Mouse (Mus musculus): ENCODE measurements around the gene Ino80.
"Not testable (repeated sequence)": the region's sequence is repeated elsewhere in the genome, so short reads cannot be mapped to it uniquely, and the experiment has no call there.

Ino80 gene

DNA sequence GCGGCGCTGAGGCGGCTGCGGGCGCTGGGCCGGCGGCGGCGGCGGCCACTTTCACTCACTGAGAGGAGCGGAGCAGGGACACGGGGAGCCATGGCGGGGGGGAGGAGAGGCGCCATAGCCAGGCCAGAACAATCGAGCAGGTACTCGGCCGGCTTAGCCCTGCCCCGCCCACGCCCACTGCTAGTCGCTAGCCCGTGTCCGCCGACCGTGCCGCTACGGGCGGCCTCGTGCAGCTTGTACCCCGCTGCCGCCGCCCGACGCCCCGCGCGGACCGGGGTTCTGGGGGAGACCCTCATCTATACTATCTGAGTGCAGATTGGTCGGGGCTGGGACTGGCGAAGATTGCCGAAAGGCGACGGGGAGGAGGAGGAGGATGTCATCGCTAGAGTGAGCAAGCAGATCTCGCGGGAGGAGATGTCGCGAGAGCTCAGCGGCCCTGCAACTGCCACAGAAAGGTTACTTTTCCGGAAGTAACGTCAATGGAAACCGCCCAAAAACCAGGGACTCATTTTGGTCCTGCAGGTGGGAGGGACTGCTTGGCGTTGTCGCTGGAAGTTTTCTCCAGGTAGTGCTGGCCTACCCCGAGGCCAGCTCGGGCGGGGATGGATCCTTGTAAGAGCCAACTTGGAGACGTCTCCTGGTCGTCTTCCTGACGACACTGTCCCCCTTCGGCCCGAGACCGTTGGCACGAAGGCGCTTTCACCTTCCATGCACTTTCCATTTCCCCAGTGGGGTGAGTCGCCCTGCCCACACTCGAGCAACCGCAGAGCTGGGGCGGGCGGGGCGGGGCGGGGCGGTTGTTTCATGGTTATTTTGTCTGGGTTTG lies at the start of gene Ino80:
Ino80 (minus strand) TSS at position 117 of the 826 bp plus-strand sequence.
- DNase-seq = peak; percentile 99

GRCm38 (mm10) chr2:119525422-119525821 lies 47.9 kb upstream of the Ino80 start:
- no peak for DNase-seq

DNA sequence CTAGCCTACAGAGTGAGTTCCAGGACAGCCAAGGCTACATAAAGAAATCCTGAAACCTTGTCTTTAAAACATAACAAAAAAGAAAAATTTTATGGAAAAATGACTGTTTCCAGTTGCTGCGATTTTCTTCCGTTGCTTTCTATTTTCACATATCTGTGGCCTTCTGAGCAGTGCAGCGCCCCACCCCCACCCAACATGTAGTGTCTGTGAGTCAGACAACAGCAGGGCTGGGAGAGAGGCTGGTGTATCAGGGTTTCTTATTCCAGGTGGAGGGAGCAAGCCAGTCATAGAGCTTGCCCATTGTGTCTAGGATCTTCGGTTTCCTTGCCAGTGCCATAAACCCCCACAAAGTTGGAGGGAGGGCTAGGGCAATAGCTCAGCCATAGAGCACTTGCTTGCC lies 46.3 kb upstream of the Ino80 start:
- no peak for DNase-seq

- no peak for DNase-seq
Observed at GRCm38 (mm10) chr2:119520550-119520949, 43.1 kb upstream of the Ino80 start.

GRCm38 (mm10) chr2:119516811-119517210 lies 39.3 kb upstream of the Ino80 start:
- DNase-seq = no peak

GRCm38 (mm10) chr2:119514026-119514522 lies 36.6 kb upstream of the Ino80 start:
- DNase-seq = no peak

DNA sequence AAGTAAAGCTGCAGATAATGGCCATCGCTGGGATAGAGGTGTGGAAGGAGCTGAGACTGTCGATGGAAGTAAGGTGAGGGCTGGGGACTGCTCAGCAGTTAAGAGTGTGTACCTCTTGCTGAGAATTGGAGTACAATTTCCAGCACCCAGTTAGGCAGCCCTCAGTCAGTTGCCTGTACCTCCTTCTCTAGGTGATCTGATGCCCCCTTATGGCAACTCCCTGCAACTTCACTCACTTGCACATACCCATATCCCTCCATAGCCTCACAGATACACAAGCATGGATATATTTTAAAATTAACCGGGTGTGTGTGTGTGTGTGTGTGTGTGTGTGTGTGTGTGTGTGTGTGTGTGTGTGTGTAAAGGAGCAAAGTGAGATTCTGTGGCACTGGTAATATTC lies 34.8 kb upstream of the Ino80 start:
- peak; percentile 6 for DNase-seq

GRCm38 (mm10) chr2:119510856-119511255 lies 33.4 kb upstream of the Ino80 start:
- DNase-seq = no peak

- not testable (repeated sequence) for DNase-seq
Observed at GRCm38 (mm10) chr2:119508518-119508917, 31.0 kb upstream of the Ino80 start.

DNA sequence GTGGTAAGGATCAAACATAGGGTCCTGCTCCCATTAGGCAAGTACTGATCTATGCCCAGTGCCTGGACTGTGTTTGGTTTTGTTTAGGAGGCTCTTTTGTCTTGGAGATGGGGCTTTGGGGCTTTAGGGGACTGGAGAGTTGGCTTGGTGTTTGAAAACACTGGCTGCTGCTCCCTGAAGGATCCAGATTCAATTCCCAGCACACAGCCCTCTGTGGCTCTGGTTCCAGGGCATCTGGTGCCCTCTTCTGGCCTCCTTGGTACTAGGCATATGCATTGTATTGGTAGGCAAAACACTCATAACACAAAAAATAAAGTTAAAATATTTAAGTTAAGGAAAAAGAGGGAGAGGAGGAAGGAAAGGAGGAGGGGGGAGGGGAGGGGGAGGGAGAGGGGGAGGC lies 29.6 kb upstream of the Ino80 start:
- peak; percentile 9 for DNase-seq

GRCm38 (mm10) chr2:119500965-119501652 lies 23.6 kb upstream of the Ino80 start:
- DNase-seq = no peak

- DNase-seq = no peak
Observed at GRCm38 (mm10) chr2:119498859-119499258, 21.4 kb upstream of the Ino80 start.

DNA sequence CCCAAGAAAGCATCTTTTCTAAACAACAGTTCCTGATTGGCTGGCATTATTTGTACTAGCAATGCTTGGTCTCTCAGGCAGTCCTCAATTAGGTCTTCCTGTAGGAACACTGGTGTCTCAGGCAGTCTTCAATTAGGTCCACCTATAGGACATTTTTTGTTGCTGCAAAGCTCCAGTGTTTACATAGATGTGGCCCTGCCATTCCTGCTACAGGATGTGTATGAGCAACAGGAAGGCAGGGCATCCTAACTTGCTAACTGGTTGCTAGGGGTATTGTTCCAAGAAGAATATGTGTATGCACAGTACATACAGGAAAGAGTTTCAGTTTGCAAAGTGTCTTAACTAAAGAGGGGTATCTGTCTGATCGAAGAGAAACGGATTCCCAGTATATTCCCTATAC lies 18.6 kb upstream of the Ino80 start:
- no peak for DNase-seq

DNA sequence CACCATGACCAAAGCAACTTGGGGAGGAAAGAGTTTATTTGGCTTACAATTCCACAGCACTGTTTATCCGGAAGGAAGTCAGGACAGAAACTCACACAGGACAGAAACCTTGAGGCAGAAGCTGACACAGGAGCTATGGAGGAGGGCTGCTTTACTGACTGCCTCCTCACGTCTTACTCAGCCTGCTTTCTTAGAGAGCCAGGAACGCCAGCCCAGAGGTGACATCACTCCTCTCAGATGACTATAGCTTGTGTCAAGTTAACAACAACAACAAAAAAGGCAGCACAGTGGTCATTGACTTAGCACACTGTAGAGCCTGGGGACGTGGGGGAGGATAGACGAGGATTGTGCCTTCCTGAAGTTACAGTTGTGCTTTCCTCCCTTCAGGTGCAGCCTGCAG lies 14.5 kb upstream of the Ino80 start:
- DNase-seq = no peak

GRCm38 (mm10) chr2:119486488-119486887 lies 9.0 kb upstream of the Ino80 start:
- DNase-seq = no peak

GRCm38 (mm10) chr2:119482307-119482706 lies 4.8 kb upstream of the Ino80 start:
- DNase-seq = no peak

GRCm38 (mm10) chr2:119478397-119478749 lies 886 bp upstream of the Ino80 start:
- no peak for DNase-seq

DNA sequence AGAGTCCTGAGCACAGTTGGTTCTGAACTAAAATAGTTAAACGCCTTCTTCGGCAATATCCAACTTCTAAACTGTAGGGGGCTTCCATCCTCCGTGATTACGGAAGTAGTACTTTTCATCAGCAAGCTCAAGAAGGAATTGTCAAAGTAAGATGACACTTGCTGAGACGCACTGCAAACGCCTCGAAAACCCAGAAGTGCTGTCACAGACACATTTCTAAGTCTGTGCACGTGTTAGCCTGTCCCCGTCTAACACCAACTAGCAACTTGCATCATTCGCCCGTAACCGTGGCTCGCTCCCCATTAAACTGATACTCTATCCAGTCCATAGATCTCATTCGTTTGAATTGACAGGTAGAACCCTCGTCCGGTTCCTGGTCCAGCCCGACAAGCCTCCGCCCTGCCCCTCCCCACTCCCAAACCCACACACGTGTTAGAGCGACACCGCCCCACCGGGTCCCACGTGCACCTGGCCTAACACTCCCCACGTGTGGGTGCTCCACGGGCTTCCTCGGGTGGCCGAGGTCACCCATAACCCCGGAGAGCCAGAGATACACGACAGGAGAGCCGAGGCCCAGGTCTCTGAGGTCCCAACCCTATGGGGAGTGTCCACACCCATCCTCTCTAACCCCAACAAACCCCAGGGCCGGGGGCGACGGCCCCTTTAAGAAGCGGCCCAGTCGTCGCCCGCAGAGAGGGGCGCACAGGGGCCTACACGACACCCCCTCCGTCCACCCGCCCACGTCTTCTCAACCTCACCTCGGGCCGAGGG lies 681 bp downstream of the Ino80 start:
- DNase-seq = peak; percentile 72

GRCm38 (mm10) chr2:119476166-119476565 lies 1.3 kb downstream of the Ino80 start:
- no peak for DNase-seq

DNA sequence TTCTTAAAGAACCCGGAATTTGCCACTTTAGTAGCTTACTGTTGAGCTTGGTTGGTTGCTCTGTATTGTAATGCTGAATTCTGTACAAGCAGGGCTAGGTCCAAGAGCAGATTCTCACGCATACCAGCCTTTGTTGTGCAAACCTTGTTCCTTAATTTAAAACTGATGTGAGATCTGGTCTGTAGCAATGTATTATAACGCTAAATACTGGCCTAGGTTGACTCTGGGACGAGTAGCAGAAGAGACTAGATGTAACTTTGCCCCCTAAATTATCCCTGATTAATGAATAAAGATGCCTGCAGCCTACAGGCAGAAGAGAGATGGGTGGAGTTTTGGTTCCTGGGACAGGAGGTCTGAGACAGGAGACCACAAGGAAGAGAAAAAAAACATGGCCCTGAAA lies 13.5 kb downstream of the Ino80 start:
- DNase-seq = no peak

DNA sequence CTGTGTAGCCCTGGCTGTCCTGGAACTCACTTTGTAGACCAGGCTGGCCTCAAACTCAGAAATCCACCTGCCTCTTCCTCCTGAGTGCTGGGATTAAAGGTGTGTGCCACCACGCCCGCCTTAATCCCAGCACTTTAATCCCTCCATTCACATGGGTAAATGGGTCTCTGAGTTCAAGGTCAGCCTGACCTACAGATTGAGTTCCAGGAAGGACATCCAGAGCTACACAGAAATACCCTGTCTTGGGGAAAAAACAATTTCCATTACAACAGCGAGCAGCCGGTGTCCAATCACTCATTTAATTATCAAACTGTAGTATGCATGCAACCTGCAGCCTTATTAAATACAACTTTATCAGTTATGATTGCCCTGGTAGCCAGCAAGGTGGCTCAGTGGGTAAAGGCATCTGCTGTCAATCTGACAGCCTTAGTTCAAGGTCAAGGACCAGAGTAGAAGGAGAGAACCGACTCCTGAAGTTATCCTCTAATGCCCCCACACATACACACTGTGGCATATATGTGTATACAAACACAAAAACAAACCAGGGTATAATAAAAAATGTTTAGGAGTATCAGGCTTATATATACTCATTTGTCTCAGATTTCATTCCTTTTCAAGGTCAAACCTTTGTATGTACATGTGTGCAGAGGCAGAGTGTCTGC lies 14.2 kb downstream of the Ino80 start:
- DNase-seq = no peak

GRCm38 (mm10) chr2:119461028-119461427 lies 16.5 kb downstream of the Ino80 start:
- no peak for DNase-seq

GRCm38 (mm10) chr2:119454558-119454957 lies 22.9 kb downstream of the Ino80 start:
- no peak for DNase-seq
